Mouse (Mus musculus) kidney, adult 2 months (tissue): ENCODE measurements at regions not wholly inside any gene's neighbourhood (a gene's known extent, or its start where the extent isn't known, plus 50 kb on each side); places are given as distances from the start of the nearest gene placed in this dataset.

Source experiments
- DNase-seq: peaks from one replicate; pipeline ENCODE4 v3.0.0; 2021
- H3K27ac ChIP-seq: fragments of 200-500 bp; 2 replicates; pipeline ENCODE4 v1.5.1; 2012; ENCODE audit warnings: low read depth, low read length, control low read depth, inconsistent platforms; ENCODE audit not compliant: insufficient read depth
- H3K27me3 ChIP-seq: fragments of 200-500 bp; replicated peaks from 2 replicates; pipeline ENCODE4 v1.6.1; 2012; ENCODE audit warnings: mild to moderate bottlenecking, moderate library complexity, low read length, inconsistent platforms; ENCODE audit not compliant: control insufficient read depth, insufficient read depth
- H3K36me3 ChIP-seq: fragments of 200-500 bp; 2 replicates; pipeline ENCODE4 v1.6.1; 2012; ENCODE audit warnings: mild to moderate bottlenecking, moderate library complexity, low read length, inconsistent platforms; ENCODE audit not compliant: control insufficient read depth, insufficient read depth
- H3K4me1 ChIP-seq: fragments of 200-500 bp; 2 replicates; pipeline ENCODE4 v1.6.1; 2011; ENCODE audit warnings: low read length; ENCODE audit not compliant: control insufficient read depth, insufficient read depth
- H3K4me3 ChIP-seq: fragments of 200-500 bp; 2 replicates; pipeline ENCODE4 v1.5.1; 2011; ENCODE audit warnings: mild to moderate bottlenecking, low read depth, low read length, control low read depth; ENCODE audit not compliant: insufficient read depth
- CTCF ChIP-seq: fragments of 200-500 bp; conservative IDR thresholded peaks from 2 replicates; pipeline ENCODE4 v1.5.1; 2011; ENCODE audit warnings: low read depth, mild to moderate bottlenecking, control low read depth, low read length, moderate library complexity, mixed read lengths; ENCODE audit not compliant: insufficient read depth, insufficient read length
- POLR2A ChIP-seq: fragments of 200-500 bp; IDR thresholded peaks from one replicate; pipeline ENCODE4 v1.6.1; 2011; ENCODE audit warnings: low read depth, low read length, control low read depth
- WGBS: fragments of 180-500 bp; shearing (Covaris S2); methylation state at CpG from one replicate; pipeline ENCODE4 v1.1.7; 2018; 5-methylcytosine and 5-hydroxymethylcytosine counted together

DNA sequence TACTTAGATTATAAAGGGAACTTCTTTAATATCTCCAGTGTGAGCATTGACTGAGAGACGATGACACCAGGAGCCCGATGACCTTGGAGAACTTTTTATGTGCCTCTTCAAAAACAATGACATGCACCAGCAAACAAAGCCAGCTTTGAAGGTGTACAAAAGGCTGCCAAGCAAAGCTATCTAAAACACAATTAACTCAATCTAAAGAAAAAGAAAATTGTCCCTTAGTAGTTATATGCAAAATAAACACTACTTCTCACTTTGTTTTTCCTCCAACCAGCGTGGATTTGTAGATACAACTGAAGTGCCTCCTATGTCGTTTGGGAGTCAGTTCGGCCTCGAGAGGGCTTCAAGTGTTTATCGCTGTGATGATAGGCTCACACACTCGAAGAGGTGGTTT is 189.0 kb upstream of the Tle4 start:
- no peak for DNase-seq
- H3K4me1 ChIP-seq, result 0 out of 2 replicates have a peak, but pooled peaks cover 2% of the 10 kb centered on the region
- no peak overlapping the region for H3K27ac ChIP-seq
- no peaks in the 10 kb centered on the region; the same call in 1 of the 2 replicates for H3K27me3 ChIP-seq
- WGBS, result 53% methylated on average over 8 of the region's 8 CpGs
- H3K36me3 ChIP-seq, result no peaks in the 10 kb centered on the region
- no peak for TF ChIP-seq CTCF
- TF ChIP-seq POLR2A, result no peak
- no peak overlapping the region for H3K4me3 ChIP-seq

DNA sequence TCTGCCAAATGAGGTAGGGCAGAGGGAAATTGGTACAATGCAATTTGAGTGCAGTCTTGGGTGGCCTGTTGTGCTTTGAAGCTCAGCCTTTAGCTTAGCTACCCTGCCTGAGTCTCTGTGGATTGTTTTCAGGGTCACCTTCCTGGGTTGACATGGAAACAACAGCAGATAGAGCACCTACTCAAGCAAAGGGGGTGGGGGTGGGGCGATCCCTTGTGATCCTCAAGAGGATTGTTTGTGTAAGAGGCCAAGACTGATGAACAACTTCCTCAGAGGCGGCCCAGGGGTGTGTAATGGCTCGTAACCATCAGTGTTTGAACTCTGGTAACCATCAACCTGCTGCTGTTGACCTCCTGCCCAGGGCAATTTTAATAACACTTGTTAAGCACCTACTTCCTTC is 187.8 kb upstream of the Tle4 start:
- H3K27ac ChIP-seq, result no peak overlapping the region
- WGBS, result 22% methylated on average over 3 of the region's 3 CpGs
- H3K4me1 ChIP-seq, result 0 out of 2 replicates have a peak, but pooled peaks cover 2% of the 10 kb centered on the region
- DNase-seq, result peak; percentile 5
- H3K36me3 ChIP-seq, result no peaks in the 10 kb centered on the region
- no peak overlapping the region for H3K4me3 ChIP-seq
- no peak for TF ChIP-seq CTCF
- no peak for TF ChIP-seq POLR2A
- no peaks in the 10 kb centered on the region; the same call in 1 of the 2 replicates for H3K27me3 ChIP-seq

- Histone ChIP-seq H3K4me3 (no peak overlapping the region), H3K4me1 (no peaks in the 10 kb centered on the region), H3K27me3 (no peaks in the 10 kb centered on the region), H3K36me3 (no peaks in the 10 kb centered on the region), H3K27ac (no peak overlapping the region)
- WGBS, result 40% methylated on average over 7 of the region's 7 CpGs
- TF ChIP-seq CTCF (no peak), POLR2A (no peak)
- DNase-seq, result no peak
Measured at GRCm38 (mm10) chr19:14777709-14778108, 179.9 kb upstream of the Tle4 start.

- no peaks in the 10 kb centered on the region for H3K36me3 ChIP-seq
- no peaks in the 10 kb centered on the region for H3K4me1 ChIP-seq
- no peaks in the 10 kb centered on the region for H3K27me3 ChIP-seq
- TF ChIP-seq POLR2A, result no peak
- no peak for TF ChIP-seq CTCF
- no peak overlapping the region for H3K27ac ChIP-seq
- no peak for DNase-seq
- 14% methylated on average over 10 of the region's 10 CpGs for WGBS
- no peak overlapping the region for H3K4me3 ChIP-seq
Measured at GRCm38 (mm10) chr19:14777198-14777597, 179.3 kb upstream of the Tle4 start.

GRCm38 (mm10) chr19:14776791-14777190 is 178.9 kb upstream of the Tle4 start:
- Histone ChIP-seq H3K4me1 (no peaks in the 10 kb centered on the region), H3K27me3 (no peaks in the 10 kb centered on the region), H3K27ac (no peak overlapping the region), H3K36me3 (no peaks in the 10 kb centered on the region), H3K4me3 (no peak overlapping the region)
- TF ChIP-seq POLR2A (no peak), CTCF (no peak)
- no peak for DNase-seq
- 78% methylated on average over 5 of the region's 5 CpGs for WGBS

DNA sequence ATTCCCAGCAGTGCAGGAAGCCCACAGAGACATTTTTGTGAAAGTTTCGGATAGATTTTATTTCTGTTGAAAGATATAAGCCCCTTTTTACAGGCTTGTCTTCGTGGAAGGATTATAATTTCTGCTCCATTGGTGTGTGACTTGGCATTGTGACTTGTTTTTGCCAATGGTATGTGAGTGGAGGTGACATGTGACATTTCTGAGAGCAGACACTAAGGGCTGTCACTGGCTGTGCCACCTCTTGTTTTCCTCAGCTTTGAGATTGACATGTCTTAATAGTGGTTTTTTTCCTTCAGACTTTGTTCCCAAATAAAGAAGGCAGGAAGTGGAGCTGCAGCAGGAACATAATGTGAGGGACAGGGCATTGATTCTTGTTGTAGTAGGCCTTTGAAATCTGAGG is 174.9 kb upstream of the Tle4 start:
- no peak for DNase-seq
- WGBS, result 57% methylated on average over 2 of the region's 2 CpGs
- H3K4me3 ChIP-seq, result no peak overlapping the region
- no peak for TF ChIP-seq POLR2A
- TF ChIP-seq CTCF, result no peak
- no peaks in the 10 kb centered on the region for H3K4me1 ChIP-seq
- H3K27me3 ChIP-seq, result no peaks in the 10 kb centered on the region
- H3K27ac ChIP-seq, result no peak overlapping the region
- no peaks in the 10 kb centered on the region for H3K36me3 ChIP-seq

GRCm38 (mm10) chr19:14752646-14753045 is 154.8 kb upstream of the Tle4 start:
- Histone ChIP-seq H3K36me3 (no peaks in the 10 kb centered on the region), H3K27me3 (no peaks in the 10 kb centered on the region), H3K27ac (no peak overlapping the region), H3K4me3 (no peak overlapping the region), H3K4me1 (no peaks in the 10 kb centered on the region)
- TF ChIP-seq CTCF, result no peak
- TF ChIP-seq POLR2A, result no peak
- DNase-seq, result no peak

DNA sequence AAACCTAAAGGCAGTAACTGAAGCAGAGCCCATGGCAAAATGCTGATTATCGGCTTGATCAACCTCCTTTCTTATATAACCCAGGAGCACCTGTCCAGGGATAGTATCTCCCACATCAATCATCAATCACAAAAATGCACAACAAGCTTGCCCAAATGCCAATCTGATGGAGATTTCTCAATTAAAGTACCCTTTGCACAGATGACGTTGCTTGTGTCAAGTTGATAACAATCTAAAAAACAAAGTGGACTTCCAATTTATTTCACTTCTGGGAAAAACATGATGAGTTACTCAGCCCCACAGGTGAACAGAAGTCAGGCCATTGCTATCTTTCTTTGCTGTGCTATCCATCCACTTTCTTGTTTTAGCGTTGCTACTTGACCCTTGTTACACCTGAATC is 144.5 kb upstream of the Tle4 start:
- Histone ChIP-seq H3K36me3 (no peaks in the 10 kb centered on the region), H3K4me1 (no peaks in the 10 kb centered on the region), H3K27me3 (no peaks in the 10 kb centered on the region; the same call in 1 of the 2 replicates), H3K27ac (no peak overlapping the region), H3K4me3 (no peak overlapping the region)
- DNase-seq, result no peak
- TF ChIP-seq CTCF (no peak), POLR2A (no peak)
- 94% methylated on average over 3 of the region's 3 CpGs for WGBS
